Mouse (Mus musculus) CH12.LX (cell line): Measurements from ENCODE around the gene Mgrn1. TPM values are rescaled to one million over a fixed set of nuclear protein-coding genes. Genes with fewer than 3 reads are reported as not detected.

Source experiments
- DNase-seq: peaks from one replicate; pipeline ENCODE4 v3.0.0-alpha.2; 2013; ENCODE audit errors: extremely low read depth
- H3K27ac ChIP-seq: 2 replicates; pipeline ENCODE4 v1.5.1; 2012; ENCODE audit warnings: low read depth, mild to moderate bottlenecking, control low read depth, moderate library complexity; ENCODE audit not compliant: insufficient read depth
- H3K27me3 ChIP-seq: replicated peaks from 2 replicates; pipeline ENCODE3; 2012; ENCODE audit warnings: inconsistent platforms
- H3K36me3 ChIP-seq, 2 experiments: replicated peaks in 1 of 2; 2 replicates each; pipeline versions ENCODE3 to v1.6.1; 2012; ENCODE audit warnings: inconsistent platforms in 1 of 2, low read length in 1 of 2, mild to moderate bottlenecking in 1 of 2, mixed read lengths in 1 of 2, moderate library complexity in 1 of 2; ENCODE audit not compliant: control insufficient read depth in 1 of 2, insufficient read depth in 1 of 2
- H3K4me1 ChIP-seq, 2 experiments: 2 replicates each; pipeline ENCODE4 v1.6.1; 2012; ENCODE audit warnings: inconsistent platforms in 1 of 2, moderate library complexity in 1 of 2; ENCODE audit not compliant: insufficient read depth in 2 of 2, control insufficient read depth in 1 of 2
- H3K4me2 ChIP-seq: 2 replicates; pipeline ENCODE4 v1.6.1; 2012; ENCODE audit warnings: low read depth, mild to moderate bottlenecking, control low read depth; ENCODE audit not compliant: poor library complexity, insufficient read depth, severe bottlenecking
- H3K4me3 ChIP-seq, 3 experiments: fragments of 150-350 bp in 1 of 3; sonication (generic) in 1 of 3; replicated peaks in 1 of 3; 2 replicates each; pipeline versions ENCODE3 to v1.5.1; 2011 to 2012; ENCODE audit warnings: low read depth in 2 of 3, low read length in 2 of 3, mild to moderate bottlenecking in 2 of 3, moderate library complexity in 2 of 3, control low read depth in 1 of 3, improper control_type of control experiment in 1 of 3, inconsistent platforms in 1 of 3, mixed read lengths in 1 of 3; ENCODE audit not compliant: poor library complexity in 1 of 3
- H3K79me2 ChIP-seq: replicated peaks from 2 replicates; pipeline ENCODE4 v1.6.1; 2012; ENCODE audit warnings: mild to moderate bottlenecking, moderate library complexity; ENCODE audit not compliant: control insufficient read depth, poor library complexity, insufficient read depth, severe bottlenecking; ENCODE audit errors: extremely low read depth
- H3K9ac ChIP-seq: 2 replicates; pipeline ENCODE4 v1.6.1; 2012; ENCODE audit warnings: low read depth, mild to moderate bottlenecking, control low read depth, moderate library complexity; ENCODE audit not compliant: insufficient read depth
- H3K9me3 ChIP-seq: replicated peaks from 2 replicates; pipeline ENCODE3; 2012; ENCODE audit warnings: low read length, inconsistent platforms, mixed read lengths
- BHLHE40 ChIP-seq: IDR thresholded peaks from 2 replicates; pipeline ENCODE4 v1.6.1; 2011; ENCODE audit warnings: mild to moderate bottlenecking, low read depth, low read length, improper control_type of control experiment
- CTCF ChIP-seq, 2 experiments: IDR thresholded peaks in 1 of 2; conservative IDR thresholded peaks in 1 of 2; 2 replicates each; pipeline ENCODE4 v1.5.1; 2011 to 2012; ENCODE audit warnings: low read depth in 2 of 2, low read length in 2 of 2, improper control_type of control experiment in 1 of 2, inconsistent platforms in 1 of 2, mild to moderate bottlenecking in 1 of 2, moderate library complexity in 1 of 2
- E2F4 ChIP-seq: IDR thresholded peaks from 2 replicates; pipeline ENCODE4 v1.6.1; 2011; ENCODE audit warnings: low read depth, low read length, improper control_type of control experiment; ENCODE audit not compliant: insufficient replicate concordance
- ELF1 ChIP-seq: IDR thresholded peaks from 2 replicates; pipeline ENCODE4 v1.6.1; 2014; ENCODE audit warnings: low read depth, mild to moderate bottlenecking, inconsistent platforms, low read length, improper control_type of control experiment
- EP300 ChIP-seq: IDR thresholded peaks from 2 replicates; pipeline ENCODE4 v1.6.1; 2011; ENCODE audit warnings: low read length, improper control_type of control experiment
- GABPA ChIP-seq: IDR thresholded peaks from 2 replicates; pipeline ENCODE4 v1.6.1; 2012; ENCODE audit warnings: low read depth, low read length, improper control_type of control experiment, inconsistent platforms; ENCODE audit not compliant: insufficient replicate concordance
- HCFC1 ChIP-seq: IDR thresholded peaks from 2 replicates; pipeline ENCODE4 v1.6.1; 2012; ENCODE audit warnings: low read depth, mild to moderate bottlenecking, inconsistent platforms, low read length, improper control_type of control experiment
- IRF4 ChIP-seq: IDR thresholded peaks from 2 replicates; pipeline ENCODE4 v1.6.1; 2014; ENCODE audit warnings: low read depth, mild to moderate bottlenecking, inconsistent platforms, low read length, improper control_type of control experiment
- JUN ChIP-seq: IDR thresholded peaks from 2 replicates; pipeline ENCODE4 v1.6.1; 2011; ENCODE audit warnings: low read depth, mild to moderate bottlenecking, low read length, improper control_type of control experiment, moderate library complexity; ENCODE audit not compliant: insufficient read depth
- JUND ChIP-seq: conservative IDR thresholded peaks from 2 replicates; pipeline ENCODE4 v1.6.1; 2011; ENCODE audit warnings: low read depth, low read length, improper control_type of control experiment
- MAFK ChIP-seq: IDR thresholded peaks from 2 replicates; pipeline ENCODE4 v1.6.1; 2011; ENCODE audit warnings: low read length, improper control_type of control experiment; ENCODE audit not compliant: insufficient replicate concordance
- MAX ChIP-seq: IDR thresholded peaks from 2 replicates; pipeline ENCODE4 v1.6.1; 2011; ENCODE audit warnings: low read length, improper control_type of control experiment
- MEF2A ChIP-seq: IDR thresholded peaks from 2 replicates; pipeline ENCODE4 v1.6.1; 2014; ENCODE audit warnings: low read depth, mild to moderate bottlenecking, inconsistent platforms, low read length, improper control_type of control experiment, borderline replicate concordance
- MYC ChIP-seq: IDR thresholded peaks from 2 replicates; pipeline ENCODE4 v1.6.1; 2011; ENCODE audit warnings: low read depth, mild to moderate bottlenecking, improper control_type of control experiment, low read length
- SMC3 ChIP-seq: IDR thresholded peaks from 2 replicates; pipeline ENCODE4 v1.6.1; 2011; ENCODE audit warnings: low read depth, low read length, improper control_type of control experiment
- TBP ChIP-seq: conservative IDR thresholded peaks from 2 replicates; pipeline ENCODE4 v1.6.1; 2011; ENCODE audit warnings: low read depth, low read length, improper control_type of control experiment
- TCF12 ChIP-seq: IDR thresholded peaks from 2 replicates; pipeline ENCODE4 v1.6.1; 2014; ENCODE audit warnings: low read depth, mild to moderate bottlenecking, inconsistent platforms, low read length, improper control_type of control experiment
- UBTF ChIP-seq: IDR thresholded peaks from 2 replicates; pipeline ENCODE4 v1.6.1; 2012; ENCODE audit warnings: low read depth, mild to moderate bottlenecking, inconsistent platforms, low read length, improper control_type of control experiment, moderate library complexity
- USF2 ChIP-seq: conservative IDR thresholded peaks from 2 replicates; pipeline ENCODE4 v1.6.1; 2011; ENCODE audit warnings: low read depth, low read length, improper control_type of control experiment
- ZKSCAN1 ChIP-seq: IDR thresholded peaks from 2 replicates; pipeline ENCODE4 v1.6.1; 2012; ENCODE audit warnings: low read depth, inconsistent platforms, low read length, improper control_type of control experiment, borderline replicate concordance
- ZMIZ1 ChIP-seq: IDR thresholded peaks from 2 replicates; pipeline ENCODE4 v1.6.1; 2012; ENCODE audit warnings: low read depth, mild to moderate bottlenecking, inconsistent platforms, low read length, improper control_type of control experiment
- ZNF384 ChIP-seq: IDR thresholded peaks from 2 replicates; pipeline ENCODE4 v1.6.1; 2012; ENCODE audit warnings: low read depth, low read length, improper control_type of control experiment, inconsistent platforms
- dilution Hi-C: fragments of 300-500 bp; cut with MboI; formaldehyde crosslinking; loops from 2 replicates; pipeline ENCODE4 v1.14.3; 2020; ENCODE audit warnings: low sequenced_read_pairs; ENCODE audit not compliant: extremely low pct_unique_long_range_greater_than_20kb, extremely low pct_ligation_motif_present
- in situ Hi-C: fragments of 300-500 bp; cut with MboI; formaldehyde crosslinking; loops from 3 replicates; pipeline ENCODE4 v1.14.3; 2019; ENCODE audit warnings: low sequenced_read_pairs, low pct_ligation_motif_present, low pct_unique_long_range_greater_than_20kb, mixed read lengths
- polyA plus RNA-seq: library from polyadenylated mRNA; unstranded; fragments of >175 nt; gene quantifications from 2 replicates; pipeline ENCODE4 v1.2.1, GENCODE M21; 2012; ENCODE audit warnings: low read depth; ENCODE audit not compliant: insufficient read length
- total RNA-seq, 2 experiments: library from RNA; depleted of rRNA; stranded (reverse); fragments of 300-350 nt in 1 of 2; fragments of >200 nt in 1 of 2; gene quantifications; 2 replicates each; pipeline ENCODE4 v1.2.3; 2012 to 2014

Gene Mgrn1
- total and polyA plus RNA-seq, 3 experiments: 11.7 to 16.9 (median 12.9) TPM

DNA sequence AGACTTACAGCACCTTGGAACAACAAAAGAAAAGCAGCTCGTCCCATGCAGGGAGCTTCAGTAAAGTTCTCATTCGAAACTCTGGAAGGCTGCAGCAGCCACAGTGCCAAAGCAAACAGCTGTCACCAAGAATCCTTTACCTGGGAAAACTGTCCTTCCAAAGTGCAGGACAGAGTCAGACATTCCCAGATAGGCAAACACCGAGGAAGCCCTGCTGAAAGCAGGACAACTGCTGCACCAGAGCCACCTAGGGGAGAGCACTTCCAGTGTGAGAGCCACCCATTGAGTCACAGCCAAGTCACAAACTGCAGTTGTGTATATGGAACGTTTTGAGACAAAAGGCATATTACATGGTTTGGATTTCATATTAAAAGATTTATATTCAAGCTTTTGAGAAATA, 59.4 kb downstream of the Mgrn1 start:
- H3K9ac ChIP-seq: no peak overlapping the region
- no peaks in the 10 kb centered on the region for H3K9me3 ChIP-seq
- no peak overlapping the region for H3K4me2 ChIP-seq
- peaks cover 74 to 88% of the 10 kb centered on the region in 2 experiments for H3K36me3 ChIP-seq
- H3K4me3 ChIP-seq: no peak overlapping the region
- dilution Hi-C loops: no loop called here
- 0 out of 2 replicates have a peak, but pooled peaks cover 1% of the 10 kb centered on the region for H3K79me2 ChIP-seq
- in situ Hi-C loops: no loop called here
- H3K4me1 ChIP-seq: peaks cover 2 to 8% of the 10 kb centered on the region in 2 experiments; a peak in 2 of 4 replicates
- no peak for TF ChIP-seq GABPA
- no peak for TF ChIP-seq MAFK
- TF ChIP-seq SMC3: no peak
- TF ChIP-seq UBTF: no peak
- TF ChIP-seq HCFC1: no peak
- no peak for TF ChIP-seq BHLHE40
- TF ChIP-seq E2F4: no peak
- no peak for TF ChIP-seq JUN
- no peak for TF ChIP-seq ZKSCAN1
- no peak for TF ChIP-seq ZMIZ1
- no peak for TF ChIP-seq USF2
- H3K27me3 ChIP-seq: no peaks in the 10 kb centered on the region
- DNase-seq: no peak
- no peak overlapping the region for H3K27ac ChIP-seq

DNA sequence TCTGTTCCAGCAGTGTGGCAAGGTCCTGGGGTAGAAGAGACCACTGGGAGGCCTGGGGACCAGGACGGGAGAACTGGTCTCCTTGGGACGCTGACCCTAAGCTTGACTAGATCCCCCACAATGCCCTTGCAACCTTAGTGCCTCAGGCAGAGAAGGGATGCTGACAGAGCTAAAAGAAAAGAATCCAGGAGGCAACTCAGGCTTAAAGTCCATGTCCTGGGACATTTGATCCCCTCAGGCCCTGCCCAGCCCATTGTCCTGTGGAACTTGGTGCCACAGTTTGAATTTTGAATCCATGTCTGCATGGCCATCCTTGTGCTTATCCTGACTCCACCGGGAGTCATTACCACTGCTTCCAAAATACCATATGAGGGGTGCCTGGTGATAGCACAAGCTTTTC, 60.1 kb downstream of the Mgrn1 start:
- H3K9ac ChIP-seq: no peak overlapping the region
- no peak overlapping the region for H3K4me2 ChIP-seq
- TF ChIP-seq CTCF (conservative IDR thresholded peaks at IDR 0.05 in 1 of 2, IDR thresholded peaks at IDR 0.05 in 1 of 2; ENCODE audit: low read depth in 2 of 2, low read length in 2 of 2) (no peak), ELF1 (no peak), EP300 (no peak)
- TF ChIP-seq, all 38 proteins: peak for 0
- H3K4me1 ChIP-seq: peaks cover 0 to under 1% of the 10 kb centered on the region in 2 experiments; a peak in 1 of 4 replicates
- dilution Hi-C loops (no loop called here), in situ Hi-C loops (no loop called here)
- H3K4me3 ChIP-seq: no peak overlapping the region
- H3K79me2 ChIP-seq: no peaks in the 10 kb centered on the region
- H3K9me3 ChIP-seq: no peaks in the 10 kb centered on the region
- H3K36me3 ChIP-seq: peaks cover 72 to 87% of the 10 kb centered on the region in 2 experiments
- DNase-seq: no peak
- no peaks in the 10 kb centered on the region for H3K27me3 ChIP-seq
- no peak overlapping the region for H3K27ac ChIP-seq

DNA sequence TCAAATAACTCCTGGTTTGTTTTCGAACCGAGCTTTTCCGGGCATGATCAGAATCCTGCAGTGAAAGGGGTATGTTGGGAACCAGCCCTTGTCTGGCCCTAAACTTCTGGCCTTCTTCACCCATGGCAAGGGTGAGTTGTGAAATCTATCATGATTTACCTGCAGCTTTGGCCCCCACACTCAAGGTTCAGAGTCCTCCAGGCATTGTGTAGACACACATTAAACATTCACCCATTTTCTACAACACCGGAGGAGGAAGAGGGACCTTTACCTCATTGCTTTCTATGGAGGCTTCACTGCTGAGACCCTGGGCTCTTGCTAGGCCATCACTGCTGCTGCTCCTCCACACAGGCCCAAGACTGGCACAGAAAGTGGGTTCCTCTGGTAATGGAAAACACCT, 61.3 kb downstream of the Mgrn1 start:
- Histone ChIP-seq H3K27ac (no peak overlapping the region), H3K79me2 (no peaks in the 10 kb centered on the region), H3K9ac (no peak overlapping the region), H3K9me3 (no peaks in the 10 kb centered on the region), H3K4me1 (no peaks in the 10 kb centered on the region), H3K36me3 (peaks cover 66 to 87% of the 10 kb centered on the region in 2 experiments), H3K27me3 (no peaks in the 10 kb centered on the region), H3K4me2 (no peak overlapping the region), H3K4me3 (no peak overlapping the region)
- in situ Hi-C loops (no loop called here), dilution Hi-C loops (no loop called here)
- no peak for DNase-seq
- no peak for TF ChIP-seq SMC3
- TF ChIP-seq MAFK: no peak
- TF ChIP-seq CTCF (conservative IDR thresholded peaks at IDR 0.05 in 1 of 2, IDR thresholded peaks at IDR 0.05 in 1 of 2; ENCODE audit: low read depth in 2 of 2, low read length in 2 of 2): no peak
- no peak for TF ChIP-seq IRF4
- no peak for TF ChIP-seq TCF12
- TF ChIP-seq MEF2A: no peak
- no peak for TF ChIP-seq MAX
- no peak for TF ChIP-seq ZNF384
- no peak for TF ChIP-seq E2F4
- no peak for TF ChIP-seq MYC
- no peak for TF ChIP-seq TBP
- TF ChIP-seq GABPA: no peak
- no peak for TF ChIP-seq JUND
- no peak for TF ChIP-seq EP300
- TF ChIP-seq UBTF: no peak
- TF ChIP-seq BHLHE40: no peak
- TF ChIP-seq ZKSCAN1: no peak
- no peak for TF ChIP-seq ELF1
